Mouse (Mus musculus) embryonic facial prominence, embryonic 15.5 days (tissue): Measurements from ENCODE around the gene Tex33. TPM values are rescaled to one million over a fixed set of nuclear protein-coding genes. Genes with fewer than 3 reads are reported as not detected.
"Not testable (repeated sequence)": the region's sequence is repeated elsewhere in the genome, so short reads cannot be mapped to it uniquely, and the experiment has no call there.

Experiments
- ATAC-seq: fragments of 200-750 bp; cut with Nextera tagmentation; 2 replicates; pipeline ENCODE4 v1.8.0; 2017; ENCODE audit warnings: low read depth, moderate TSS enrichment; ENCODE audit not compliant: insufficient number of reproducible peaks, low FRiP score, low TSS enrichment
- H3K27ac ChIP-seq: fragments of 300-500 bp; sonication (generic); replicated peaks from 2 replicates; pipeline ENCODE4 v1.5.1; 2015; ENCODE audit warnings: mild to moderate bottlenecking, inconsistent platforms
- H3K27me3 ChIP-seq: fragments of 300-500 bp; sonication (generic); 2 replicates; pipeline ENCODE4 v1.6.1; 2015; ENCODE audit warnings: inconsistent platforms
- H3K36me3 ChIP-seq: fragments of 300-500 bp; sonication (generic); 2 replicates; pipeline ENCODE4 v1.6.1; 2015; ENCODE audit warnings: mild to moderate bottlenecking, inconsistent platforms
- H3K4me1 ChIP-seq: fragments of 300-500 bp; sonication (generic); 2 replicates; pipeline ENCODE4 v1.6.1; 2015; ENCODE audit warnings: inconsistent platforms
- H3K4me2 ChIP-seq: fragments of 300-500 bp; sonication (generic); replicated peaks from 2 replicates; pipeline ENCODE4 v1.6.1; 2015; ENCODE audit warnings: mild to moderate bottlenecking, inconsistent platforms
- H3K4me3 ChIP-seq: fragments of 300-500 bp; sonication (generic); replicated peaks from 2 replicates; pipeline ENCODE4 v1.5.1; 2015; ENCODE audit warnings: mild to moderate bottlenecking, inconsistent platforms
- H3K9ac ChIP-seq: fragments of 300-500 bp; sonication (generic); 2 replicates; pipeline ENCODE4 v1.6.1; 2015; ENCODE audit warnings: inconsistent platforms
- H3K9me3 ChIP-seq: fragments of 300-500 bp; sonication (generic); replicated peaks from 2 replicates; pipeline ENCODE4 v1.6.1; 2016; ENCODE audit warnings: inconsistent platforms
- WGBS: fragments of 180-500 bp; shearing (Covaris S2); methylation state at CpG from one replicate; pipeline ENCODE4 v1.1.7; 2015; 5-methylcytosine and 5-hydroxymethylcytosine counted together
- polyA plus RNA-seq: library from polyadenylated mRNA; unstranded; fragments of >200 nt; fragmentation: Nextera tagmentation; extraction: Ambion mirVana; gene quantifications from 2 replicates; pipeline ENCODE4 v1.2.1, GENCODE M21; 2015

Tex33 gene
- polyA plus RNA-seq, 1 experiment from 2014 or later: 0.83 TPM

DNA sequence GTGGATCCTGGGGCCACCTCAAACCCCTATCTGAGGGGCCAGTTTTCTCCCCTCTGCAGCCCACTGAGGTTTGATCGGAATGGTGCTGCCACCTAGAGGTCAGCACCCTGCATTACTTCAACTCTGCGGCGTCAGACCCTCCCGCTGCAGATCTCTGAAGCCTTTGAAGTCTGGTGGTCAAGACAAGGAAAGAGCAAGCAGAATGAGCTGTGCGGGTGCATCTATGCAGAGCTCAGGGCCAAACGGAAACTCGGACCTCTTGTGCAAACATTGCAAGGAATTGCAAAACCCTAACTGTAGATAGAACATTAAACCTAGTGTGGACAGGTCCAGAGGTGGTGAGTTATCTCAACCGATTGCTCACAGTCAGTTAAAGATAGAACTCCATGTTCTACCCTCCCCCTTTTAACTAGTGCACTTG is 26.8 kb downstream of the Tex33 start:
- Histone ChIP-seq H3K4me1 (no peaks in the 10 kb centered on the region), H3K27me3 (peaks cover 25% of the 10 kb centered on the region), H3K4me2 (no peak overlapping the region), H3K9me3 (no peaks in the 10 kb centered on the region), H3K36me3 (no peaks in the 10 kb centered on the region), H3K4me3 (no peak overlapping the region), H3K27ac (no peak overlapping the region), H3K9ac (no peak overlapping the region)
- no peak for ATAC-seq
- WGBS: 11% methylated on average over 8 of the region's 8 CpGs

DNA sequence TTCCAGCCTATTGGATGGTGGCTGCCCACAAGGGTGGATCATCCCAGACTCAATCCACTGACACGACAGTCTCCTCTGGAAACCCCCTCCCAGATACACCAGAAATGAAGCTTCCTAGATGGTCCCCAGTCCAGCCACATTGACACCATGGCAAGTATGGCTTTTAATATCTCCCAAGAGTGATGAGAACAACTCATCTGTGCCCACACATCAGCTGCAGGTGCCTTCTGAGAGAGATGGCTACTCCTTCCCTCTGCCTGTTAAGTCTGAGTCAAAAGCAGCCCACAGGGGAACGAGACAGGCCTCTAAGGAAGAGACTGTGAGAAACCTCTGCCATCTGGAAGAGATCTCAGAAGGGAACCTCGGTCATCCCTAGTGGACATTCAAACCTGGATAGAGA is 27.9 kb downstream of the Tex33 start:
- H3K4me2 ChIP-seq: no peak overlapping the region
- 64% methylated on average over 3 of the region's 3 CpGs for WGBS

DNA sequence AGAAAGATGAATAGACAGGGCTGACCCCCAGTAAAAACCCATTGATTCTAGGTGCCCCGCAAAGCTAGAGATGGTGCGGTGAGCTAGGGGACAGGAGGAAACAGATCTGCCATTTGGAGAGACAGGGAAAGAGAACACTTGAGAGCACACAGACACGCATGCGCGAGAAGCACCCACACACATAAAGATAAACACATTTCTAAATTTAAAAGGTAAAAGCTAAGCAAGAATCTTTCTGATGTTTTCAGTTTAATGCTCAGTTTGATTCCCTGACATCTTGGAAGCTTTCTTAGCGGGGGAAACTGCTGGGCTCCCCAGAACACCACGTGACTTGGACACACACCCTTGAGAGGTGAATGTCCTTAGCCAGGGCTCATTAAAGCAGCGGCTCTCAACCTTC is 28.8 kb downstream of the Tex33 start:
- Histone ChIP-seq H3K4me3 (no peak overlapping the region), H3K9ac (no peak overlapping the region), H3K4me1 (no peaks in the 10 kb centered on the region), H3K9me3 (no peaks in the 10 kb centered on the region), H3K36me3 (no peaks in the 10 kb centered on the region), H3K27me3 (peaks cover 25% of the 10 kb centered on the region), H3K4me2 (no peak overlapping the region), H3K27ac (no peak overlapping the region)
- ATAC-seq: no peak
- 74% methylated on average over 8 of the region's 8 CpGs for WGBS

More for the DNA sequence above, 27.9 kb downstream of the Tex33 start:
- Histone ChIP-seq H3K9ac (no peak overlapping the region), H3K27me3 (peaks cover 25% of the 10 kb centered on the region), H3K4me3 (no peak overlapping the region), H3K36me3 (no peaks in the 10 kb centered on the region), H3K9me3 (no peaks in the 10 kb centered on the region), H3K4me1 (no peaks in the 10 kb centered on the region), H3K27ac (no peak overlapping the region)
- ATAC-seq: no peak

DNA sequence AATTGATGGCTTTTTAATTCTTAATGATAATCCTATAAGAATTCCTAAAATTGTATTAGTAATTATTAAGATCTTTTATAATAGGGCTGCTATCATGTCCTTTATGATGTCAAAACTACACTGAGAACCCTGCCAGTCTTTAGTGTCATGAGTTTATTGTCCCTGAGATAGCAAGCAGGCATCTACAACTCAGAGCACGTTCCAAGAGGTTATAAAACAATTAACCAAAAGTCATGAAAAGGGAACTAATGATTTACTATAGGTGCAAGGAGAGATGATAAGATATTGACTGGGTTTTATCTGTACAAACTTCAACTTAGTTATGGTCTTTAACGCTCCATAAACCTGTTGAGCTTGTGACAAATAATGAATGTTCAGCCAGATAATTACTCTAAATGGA is 29.8 kb downstream of the Tex33 start:
- peaks cover 25% of the 10 kb centered on the region for H3K27me3 ChIP-seq
- H3K9me3 ChIP-seq: no peaks in the 10 kb centered on the region
- no peak for ATAC-seq
- H3K36me3 ChIP-seq: no peaks in the 10 kb centered on the region
- H3K9ac ChIP-seq: no peak overlapping the region
- H3K4me1 ChIP-seq: no peaks in the 10 kb centered on the region
- H3K4me3 ChIP-seq: no peak overlapping the region
- 71% methylated on average over 2 of the region's 2 CpGs for WGBS
- H3K27ac ChIP-seq: no peak overlapping the region
- H3K4me2 ChIP-seq: no peak overlapping the region

- Histone ChIP-seq H3K4me1 (no peaks in the 10 kb centered on the region), H3K27ac (no peak overlapping the region), H3K36me3 (no peaks in the 10 kb centered on the region), H3K4me3 (no peak overlapping the region), H3K9ac (no peak overlapping the region), H3K4me2 (no peak overlapping the region), H3K9me3 (no peaks in the 10 kb centered on the region), H3K27me3 (no peaks in the 10 kb centered on the region)
- ATAC-seq: no peak
- 81% methylated on average over 5 of the region's 5 CpGs for WGBS
Observed at GRCm38 (mm10) chr15:78355548-78355947, 40.2 kb downstream of the Tex33 start.

DNA sequence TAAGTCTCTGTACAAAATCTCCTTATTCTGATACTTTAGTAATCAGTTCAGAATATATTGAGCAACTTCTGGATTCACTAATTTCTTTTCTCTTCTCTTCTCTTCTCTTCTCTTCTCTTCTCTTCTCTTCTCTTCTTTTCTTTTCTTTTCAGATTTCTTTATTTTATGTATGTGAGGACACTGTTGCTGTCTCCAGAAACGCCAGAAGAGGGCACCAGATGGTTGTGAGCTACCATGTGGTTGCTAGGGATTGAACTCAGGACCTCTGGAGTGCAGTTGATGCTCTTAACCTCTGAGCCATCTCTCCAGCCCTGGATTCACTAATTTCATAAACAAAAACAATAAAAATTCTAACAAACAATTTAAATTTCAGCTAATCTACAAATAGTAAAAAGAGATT is 40.8 kb downstream of the Tex33 start:
- no peaks in the 10 kb centered on the region for H3K36me3 ChIP-seq
- no peak overlapping the region for H3K4me3 ChIP-seq
- H3K4me2 ChIP-seq: no peak overlapping the region
- no peak overlapping the region for H3K27ac ChIP-seq
- H3K9me3 ChIP-seq: no peaks in the 10 kb centered on the region
- no peak for ATAC-seq
- H3K4me1 ChIP-seq: no peaks in the 10 kb centered on the region
- 0% methylated on average over 1 of the region's 1 CpGs for WGBS
- H3K9ac ChIP-seq: no peak overlapping the region
- H3K27me3 ChIP-seq: no peaks in the 10 kb centered on the region

DNA sequence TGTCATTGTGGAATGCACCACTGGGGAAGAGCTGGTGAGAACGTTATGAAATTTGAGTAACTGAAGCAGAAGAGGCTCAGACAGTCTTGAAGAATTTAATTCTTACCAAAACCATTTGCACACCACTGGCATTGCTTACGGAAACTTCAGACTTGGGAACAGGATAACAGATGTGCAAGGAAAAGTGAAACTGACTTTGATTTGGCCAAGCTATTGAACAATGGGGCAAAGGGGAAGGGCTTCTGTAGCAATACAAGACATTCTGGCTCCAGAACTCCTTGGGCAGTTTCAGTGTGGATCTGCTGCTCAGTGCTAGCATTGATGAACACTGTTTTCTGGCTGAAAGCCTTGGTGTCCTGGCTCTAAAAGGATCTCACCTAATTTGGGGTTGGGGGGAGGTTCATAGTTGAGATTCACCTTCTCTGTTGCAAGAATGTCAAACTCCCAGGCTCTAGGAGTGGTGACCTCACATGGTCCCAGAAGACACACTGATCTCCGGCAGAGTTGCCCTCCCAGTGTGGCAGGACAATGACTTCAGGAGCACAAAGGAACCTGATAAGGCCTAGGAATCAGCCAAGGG is 44.0 kb downstream of the Tex33 start:
- Histone ChIP-seq H3K4me3 (no peak overlapping the region), H3K9me3 (no peaks in the 10 kb centered on the region), H3K36me3 (no peaks in the 10 kb centered on the region), H3K27me3 (no peaks in the 10 kb centered on the region), H3K9ac (no peak overlapping the region), H3K4me2 (no peak overlapping the region), H3K4me1 (no peaks in the 10 kb centered on the region), H3K27ac (no peak overlapping the region)
- ATAC-seq: no peak
- 40% methylated on average over 3 of the region's 3 CpGs for WGBS

- no peaks in the 10 kb centered on the region for H3K36me3 ChIP-seq
- ATAC-seq: no peak
- no peak overlapping the region for H3K4me2 ChIP-seq
- no peak overlapping the region for H3K4me3 ChIP-seq
- H3K9me3 ChIP-seq: no peaks in the 10 kb centered on the region
- no peak overlapping the region for H3K9ac ChIP-seq
- WGBS: 82% methylated on average over 3 of the region's 3 CpGs
- H3K27me3 ChIP-seq: no peaks in the 10 kb centered on the region
- H3K4me1 ChIP-seq: no peaks in the 10 kb centered on the region
- H3K27ac ChIP-seq: no peak overlapping the region
Observed at GRCm38 (mm10) chr15:78344567-78344966, 51.1 kb downstream of the Tex33 start.

DNA sequence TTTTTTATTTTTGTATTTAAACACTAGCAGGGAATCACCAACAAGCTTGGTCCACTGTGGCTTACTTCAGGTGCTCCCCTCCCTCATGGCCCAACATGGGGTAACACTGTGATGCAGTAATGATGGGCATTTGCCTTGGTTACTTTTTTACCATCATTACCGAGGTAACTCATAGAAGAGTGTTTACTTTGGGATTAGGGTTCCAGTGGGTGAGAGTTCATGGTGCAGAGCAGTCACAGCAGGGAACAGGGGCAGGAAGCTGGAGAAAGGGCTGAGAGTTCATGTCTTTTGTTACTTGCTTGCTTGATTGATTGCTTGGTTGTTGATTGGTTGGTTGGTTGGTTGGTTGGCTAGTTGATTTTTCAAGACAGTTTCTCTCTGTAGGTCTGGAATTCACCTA is 52.0 kb downstream of the Tex33 start:
- Histone ChIP-seq H3K4me2 (no peak overlapping the region), H3K9me3 (no peaks in the 10 kb centered on the region), H3K36me3 (no peaks in the 10 kb centered on the region), H3K4me3 (no peak overlapping the region), H3K27me3 (no peaks in the 10 kb centered on the region), H3K27ac (no peak overlapping the region), H3K4me1 (no peaks in the 10 kb centered on the region), H3K9ac (no peak overlapping the region)
- WGBS: 48% methylated on average over 1 of the region's 1 CpGs
- ATAC-seq: no peak

- not testable (repeated sequence) for H3K9ac ChIP-seq, ATAC-seq, H3K36me3 ChIP-seq, H3K4me3 ChIP-seq, H3K4me2 ChIP-seq, H3K27me3 ChIP-seq, H3K9me3 ChIP-seq, H3K4me1 ChIP-seq, H3K27ac ChIP-seq
- WGBS: 55% methylated on average over 7 of the region's 7 CpGs
Observed at GRCm38 (mm10) chr15:78340919-78341318, 54.8 kb downstream of the Tex33 start.

DNA sequence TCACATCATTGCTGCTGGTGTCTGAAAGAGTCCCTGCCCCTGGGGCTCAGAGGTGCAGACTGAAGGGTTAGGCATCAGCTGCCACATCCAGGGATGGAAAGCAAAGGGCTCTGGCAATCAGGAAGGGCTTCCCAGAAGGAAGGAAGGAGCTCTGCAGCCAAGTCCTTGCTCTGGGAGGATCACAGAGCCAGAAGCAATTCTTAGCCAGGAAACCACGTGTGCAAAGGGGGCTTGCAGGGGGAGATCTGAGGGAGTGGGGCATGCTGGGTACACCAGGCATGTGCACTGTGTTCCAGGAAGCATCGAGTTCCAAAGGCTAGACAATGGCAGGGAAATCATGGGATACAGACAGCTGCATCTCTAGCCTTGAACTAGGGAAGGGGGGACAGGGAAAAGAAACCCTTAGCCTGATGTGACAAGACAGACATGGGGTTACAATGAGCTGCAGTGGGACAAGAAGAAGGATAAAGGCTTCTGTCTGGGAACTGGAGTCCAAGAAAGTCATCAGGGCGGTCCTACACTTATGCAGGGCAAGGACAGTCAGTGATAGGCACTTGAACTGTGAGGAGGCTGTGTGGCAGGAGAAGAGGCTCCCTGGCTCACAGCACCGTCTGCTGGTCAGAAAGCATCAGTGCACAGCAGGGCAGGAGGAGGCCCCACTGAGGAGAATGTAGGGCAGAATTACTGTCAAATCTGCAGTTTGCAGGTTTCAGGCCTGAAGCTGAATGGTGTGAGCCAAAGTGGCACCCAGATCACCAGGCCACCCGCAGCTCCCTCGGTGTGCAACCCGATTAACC is 55.9 kb downstream of the Tex33 start:
- not testable (repeated sequence) for H3K4me3 ChIP-seq, H3K9ac ChIP-seq, ATAC-seq, H3K27me3 ChIP-seq, H3K36me3 ChIP-seq, H3K27ac ChIP-seq, H3K9me3 ChIP-seq, H3K4me1 ChIP-seq, H3K4me2 ChIP-seq
- 29% methylated on average over 7 of the region's 7 CpGs for WGBS

DNA sequence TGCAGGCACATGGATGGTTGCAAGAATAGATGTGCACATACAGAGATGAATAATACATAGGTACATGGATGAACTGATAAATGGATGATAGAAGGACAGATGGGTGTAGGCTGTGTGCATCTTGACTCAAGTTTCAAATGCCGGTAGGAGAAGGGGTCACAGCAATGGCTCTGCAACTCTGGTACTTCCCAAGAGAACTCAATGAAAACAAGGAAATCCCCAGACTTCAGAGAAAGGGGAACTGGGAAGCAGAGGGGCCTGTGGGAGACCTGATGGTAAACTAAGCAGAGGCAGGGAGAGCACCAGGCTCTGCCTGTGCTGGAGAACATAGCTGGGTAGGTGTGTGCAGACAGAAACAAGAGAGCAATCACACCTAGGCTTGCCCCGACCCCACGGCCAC is 61.3 kb downstream of the Tex33 start:
- Histone ChIP-seq H3K4me2 (no peak overlapping the region), H3K4me1 (no peaks in the 10 kb centered on the region), H3K27ac (no peak overlapping the region), H3K4me3 (no peak overlapping the region), H3K36me3 (no peaks in the 10 kb centered on the region), H3K27me3 (no peaks in the 10 kb centered on the region), H3K9me3 (no peaks in the 10 kb centered on the region), H3K9ac (no peak overlapping the region)
- ATAC-seq: no peak
- WGBS: 88% methylated on average over 3 of the region's 3 CpGs
